ENCODE assay signal across 20 mouse cellular contexts in the genomic region with DNA sequence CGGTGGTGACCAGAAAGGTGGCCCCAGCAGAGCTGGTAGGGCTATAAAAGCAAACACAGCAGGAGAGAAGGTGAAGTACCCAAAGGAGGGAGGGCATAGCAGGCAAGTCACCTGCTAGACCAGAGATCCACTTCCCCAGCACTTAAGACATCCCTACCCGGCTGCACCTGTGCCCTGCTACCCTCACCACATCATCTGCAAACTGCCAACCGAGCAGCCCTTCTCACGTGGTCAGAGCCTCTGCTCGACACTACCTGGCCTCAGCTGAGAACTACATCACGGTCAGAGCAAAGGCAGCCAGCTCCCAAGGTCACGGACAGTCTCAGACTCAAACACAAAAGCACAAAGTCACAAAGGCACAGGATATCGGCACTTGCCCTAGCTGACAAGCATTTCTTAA.
DNase-seq lines count a peak whose midpoint lies in the region; ATAC-seq and TF ChIP-seq lines count a peak whose summit lies in the region.
"Had no signal": no experiment of that assay in that cellular context is flagged by ENCODE, and none has a peak within 500 bp of the region (broad histone marks: within the 10 kb centered on the region; RNA-seq: fewer than 3 reads in every experiment).

No protein-coding gene starts in this region.

- H3K4me3 ChIP-seq in kidney, postnatal 0 days (replicated peaks; ENCODE audit: low read depth, low read length), result no peak overlapping the region
- no peak overlapping the region for H3K4me3 ChIP-seq in midbrain, postnatal 0 days (ENCODE audit: low read depth, low read length)
- H3K4me3 ChIP-seq in hindbrain, embryonic 12.5 days, result no peak overlapping the region
- H3K4me3 ChIP-seq: erythroblast, embryonic 14.5 days; hindbrain, embryonic 10.5 days; neural tube, embryonic 13.5 days had no signal

- intact Hi-C loops in heart, postnatal 10 days (cut with DNase I), result no loop called here

- 61% methylated on average over 8 of the region's 8 CpGs for WGBS in kidney, postnatal 0 days
- WGBS in midbrain, postnatal 0 days, result 79% methylated on average over 8 of the region's 8 CpGs
- WGBS in hindbrain, embryonic 12.5 days, result 78% methylated on average over 8 of the region's 8 CpGs

- TF ChIP-seq CTCF in kidney, postnatal 0 days (IDR thresholded peaks at IDR 0.05; ENCODE audit: low read depth), result no peak
- no peak for TF ChIP-seq CTCF in midbrain, postnatal 0 days (IDR thresholded peaks at IDR 0.05)

- H3K36me3 ChIP-seq in kidney, postnatal 0 days (ENCODE audit: insufficient read depth, low read length), result no peaks in the 10 kb centered on the region
- H3K36me3 ChIP-seq in midbrain, postnatal 0 days (ENCODE audit: insufficient read depth, low read length), result no peaks in the 10 kb centered on the region
- no peaks in the 10 kb centered on the region for H3K36me3 ChIP-seq in hindbrain, embryonic 12.5 days
- H3K36me3 ChIP-seq: hindbrain, embryonic 10.5 days; neural tube, embryonic 13.5 days had no signal

- H3K4me2 ChIP-seq in kidney, postnatal 0 days (ENCODE audit: low read length), result no peak overlapping the region
- no peak overlapping the region for H3K4me2 ChIP-seq in midbrain, postnatal 0 days (ENCODE audit: low read depth, low read length, poor library complexity, severe bottlenecking)
- no peak overlapping the region for H3K4me2 ChIP-seq in hindbrain, embryonic 12.5 days (replicated peaks)
- H3K4me2 ChIP-seq: neural tube, embryonic 13.5 days had no signal

- no peaks in the 10 kb centered on the region for H3K9me3 ChIP-seq in kidney, postnatal 0 days (replicated peaks; ENCODE audit: low read length)
- no peaks in the 10 kb centered on the region for H3K9me3 ChIP-seq in midbrain, postnatal 0 days (ENCODE audit: low read length)
- no peaks in the 10 kb centered on the region for H3K9me3 ChIP-seq in hindbrain, embryonic 12.5 days (replicated peaks)
- H3K9me3 ChIP-seq: hindbrain, embryonic 10.5 days; neural tube, embryonic 13.5 days had no signal

- no peaks in the 10 kb centered on the region for H3K27me3 ChIP-seq in kidney, postnatal 0 days (ENCODE audit: insufficient read depth, low read length)
- H3K27me3 ChIP-seq in midbrain, postnatal 0 days (ENCODE audit: insufficient read depth, low read length), result no peaks in the 10 kb centered on the region
- H3K27me3 ChIP-seq in hindbrain, embryonic 12.5 days, result no peaks in the 10 kb centered on the region
- H3K27me3 ChIP-seq: neural tube, embryonic 13.5 days; Patski had no signal

- no peak for DNase-seq in kidney, postnatal 0 days (ENCODE audit: low spot score)
- no peak for DNase-seq in kidney, postnatal 14 days
- peak; percentile 82 for DNase-seq in A20 (ENCODE audit: low read depth, low spot score)
- DNase-seq in R1 (ENCODE audit: low read depth, low spot score), result peak; percentile 12
- peak; percentile 23 to 38 for DNase-seq in heart, postnatal 10 days
- DNase-seq in left cerebral cortex, adult 18-20 months (ENCODE audit: low spot score in 2 of 2), result no peak
- no peak for DNase-seq in midbrain, postnatal 0 days (ENCODE audit: low spot score)
- DNase-seq: adrenal gland, adult 8-10 months; cerebellum, adult 9-10 months; embryo, embryonic 11 days; gastrocnemius, postnatal 10 days; thymus, postnatal 4 days had no signal

- H3K4me1 ChIP-seq in kidney, postnatal 0 days (replicated peaks; ENCODE audit: insufficient read depth, low read length), result 0 out of 2 replicates have a peak, but pooled peaks cover 4% of the 10 kb centered on the region
- no peaks in the 10 kb centered on the region for H3K4me1 ChIP-seq in midbrain, postnatal 0 days (ENCODE audit: insufficient read depth, low read length)
- no peaks in the 10 kb centered on the region; the same call in 1 of the 2 replicates for H3K4me1 ChIP-seq in hindbrain, embryonic 12.5 days

- no peak for ATAC-seq in kidney, postnatal 0 days (replicated peaks; ENCODE audit: low FRiP score, low read depth)
- ATAC-seq in midbrain, postnatal 0 days (ENCODE audit: low FRiP score), result no peak
- ATAC-seq in hindbrain, embryonic 12.5 days (ENCODE audit: low FRiP score), result no peak
- ATAC-seq: CD4-positive, CD25-positive, alpha-beta regulatory T cell, adult 4 months; forebrain, embryonic 16.5 days; Patski had no signal

- peak overlapping the region; percentile 62; the same call in 1 of the 2 replicates for H3K27ac ChIP-seq in kidney, postnatal 0 days
- no peak overlapping the region for H3K27ac ChIP-seq in midbrain, postnatal 0 days (ENCODE audit: low read depth, low read length)
- no peak overlapping the region for H3K27ac ChIP-seq in hindbrain, embryonic 12.5 days
- H3K27ac ChIP-seq: hindbrain, embryonic 10.5 days; macrophage; neural tube, embryonic 13.5 days had no signal

- H3K9ac ChIP-seq in kidney, postnatal 0 days (ENCODE audit: low read depth, low read length), result no peak overlapping the region
- no peak overlapping the region for H3K9ac ChIP-seq in midbrain, postnatal 0 days (replicated peaks; ENCODE audit: low read length, poor library complexity, severe bottlenecking)
- H3K9ac ChIP-seq in hindbrain, embryonic 12.5 days, result no peak overlapping the region
- H3K9ac ChIP-seq: neural tube, embryonic 13.5 days had no signal

Comparison
In these comparisons a context has a peak if more than half of its experiments do, and no peak if none do; other contexts are left out.
1. DNase-seq: peak in A20 (single experiment), R1 (single experiment) and heart, postnatal 10 days (2 of 2); none in kidney, postnatal 0 days (single experiment), kidney, postnatal 14 days (single experiment), left cerebral cortex, adult 18-20 months (0 of 2) and midbrain, postnatal 0 days (single experiment).